Mouse (Mus musculus): ENCODE measurements around the gene Taf12. TPM values are rescaled to one million over a fixed set of nuclear protein-coding genes. Genes with fewer than 3 reads are reported as not detected.

The Taf12 gene
- total RNA-seq, 2 experiments from 2014 or later, result 22.8 to 26.9 TPM

GRCm38 (mm10) chr4:132308437-132309139 lies 34.4 kb downstream of the Taf12 start:
- intact Hi-C loops (cut with DNase I; ENCODE audit: low total_unique reads), result no loop called here

GRCm38 (mm10) chr4:132309140-132309848 lies 35.1 kb downstream of the Taf12 start:
- intact Hi-C loops (cut with DNase I; ENCODE audit: low total_unique reads), result no loop called here
- DNase-seq, result no peak

More at GRCm38 (mm10) chr4:132308437-132309139, 34.4 kb downstream of the Taf12 start:
- DNase-seq, result peak; percentile 89

- peak; percentile 39 for DNase-seq
- intact Hi-C loops (cut with DNase I; ENCODE audit: low total_unique reads), result no loop called here
Observed at GRCm38 (mm10) chr4:132309849-132310472, 35.8 kb downstream of the Taf12 start.

GRCm38 (mm10) chr4:132311209-132311608 lies 37.0 kb downstream of the Taf12 start:
- intact Hi-C loops (cut with DNase I; ENCODE audit: low total_unique reads), result no loop called here
- no peak for DNase-seq

GRCm38 (mm10) chr4:132311801-132312200 lies 37.6 kb downstream of the Taf12 start:
- no peak for DNase-seq
- intact Hi-C loops (cut with DNase I; ENCODE audit: low total_unique reads), result no loop called here

GRCm38 (mm10) chr4:132312627-132313026 lies 38.5 kb downstream of the Taf12 start:
- intact Hi-C loops (cut with DNase I; ENCODE audit: low total_unique reads), result no loop called here
- DNase-seq, result no peak

GRCm38 (mm10) chr4:132315711-132316110 lies 41.5 kb downstream of the Taf12 start:
- intact Hi-C loops (cut with DNase I; ENCODE audit: low total_unique reads), result no loop called here
- no peak for DNase-seq

- intact Hi-C loops (cut with DNase I; ENCODE audit: low total_unique reads), result no loop called here
- DNase-seq, result no peak
Observed at GRCm38 (mm10) chr4:132326481-132326880, 52.3 kb downstream of the Taf12 start.

- intact Hi-C loops (cut with DNase I; ENCODE audit: low total_unique reads), result no loop called here
Observed at GRCm38 (mm10) chr4:132328391-132328982, 54.3 kb downstream of the Taf12 start.

GRCm38 (mm10) chr4:132329115-132329834 lies 55.1 kb downstream of the Taf12 start, which contains the start of gene Trnau1ap:
Gene Trnau1ap (minus strand): TSS chr4:132329538.
- intact Hi-C loops (cut with DNase I; ENCODE audit: low total_unique reads), result no loop called here
- DNase-seq, result peak; percentile 91

More at GRCm38 (mm10) chr4:132328391-132328982, 54.3 kb downstream of the Taf12 start:
- DNase-seq, result no peak

- intact Hi-C loops (cut with DNase I; ENCODE audit: low total_unique reads), result no loop called here
Observed at GRCm38 (mm10) chr4:132329835-132330354, 55.7 kb downstream of the Taf12 start.

GRCm38 (mm10) chr4:132331960-132332359 lies 57.8 kb downstream of the Taf12 start:
- DNase-seq, result no peak
- intact Hi-C loops (cut with DNase I; ENCODE audit: low total_unique reads), result no loop called here

More at GRCm38 (mm10) chr4:132329835-132330354, 55.7 kb downstream of the Taf12 start:
- no peak for DNase-seq

- intact Hi-C loops (cut with DNase I; ENCODE audit: low total_unique reads), result no loop called here
- no peak for DNase-seq
Observed at GRCm38 (mm10) chr4:132332880-132333279, 58.7 kb downstream of the Taf12 start.

- intact Hi-C loops (cut with DNase I; ENCODE audit: low total_unique reads), result no loop called here
- DNase-seq, result peak; percentile 84
Observed at GRCm38 (mm10) chr4:132338943-132339342, 64.8 kb downstream of the Taf12 start.

- intact Hi-C loops (cut with DNase I; ENCODE audit: low total_unique reads), result loop anchor here (10.0 kb wide), 1 partner anchor 247 kb away; no protein-coding TSS in a partner anchor
- no peak for DNase-seq
Observed at GRCm38 (mm10) chr4:132341451-132341850, 67.3 kb downstream of the Taf12 start.

GRCm38 (mm10) chr4:132344403-132345134 lies 70.4 kb downstream of the Taf12 start:
- DNase-seq, result no peak
- intact Hi-C loops (cut with DNase I; ENCODE audit: low total_unique reads), result loop anchor here (5.0 to 10.0 kb wide), 2 partner anchors 52 to 250 kb away; no protein-coding TSS in a partner anchor
